Mouse (Mus musculus): ENCODE results near the gene Dync1i1.

GRCm38 (mm10) chr6:5866091-5866490 is 140.7 kb downstream of the Dync1i1 start:
- no peak for TF ChIP-seq EP300 (IDR thresholded peaks at IDR 0.05; ENCODE audit: low read depth)
- no peak for TF ChIP-seq CTCF (IDR thresholded peaks at IDR 0.05; ENCODE audit: low read depth)

Measured in liver, postnatal 0 days (tissue).